Mouse (Mus musculus): ENCODE results near the gene Sergef. TPM values are rescaled to one million over a fixed set of nuclear protein-coding genes. Genes with fewer than 3 reads are reported as not detected.

Sergef gene
- polyA plus RNA-seq (2014; fragmentation: Illumina TruSeq; extraction: RNeasy Lipid Tissue Mini Kit (QIAGEN cat#74804); ENCODE audit: low read depth, low replicate concordance) = 2.1 TPM

DNA sequence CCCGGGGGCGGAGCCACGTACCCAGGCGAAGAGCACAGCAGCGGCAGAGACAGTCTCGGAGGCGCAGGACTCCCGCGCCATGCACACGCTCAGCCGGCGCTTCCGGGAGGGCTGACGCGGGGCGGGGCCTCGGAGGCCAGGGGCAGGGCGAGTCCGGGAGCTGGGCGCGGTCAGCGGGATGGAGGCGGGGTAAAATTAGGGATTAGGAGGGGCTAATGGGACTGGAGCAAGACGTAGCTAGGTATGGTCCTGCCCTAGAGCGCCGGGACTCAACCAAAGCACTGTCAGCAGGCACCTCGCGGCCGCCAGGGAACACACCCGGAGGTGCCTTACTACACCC, at the start of gene Sergef:
Gene Sergef (minus strand): TSS at position 116 of the 340 bp plus-strand sequence.

DNA sequence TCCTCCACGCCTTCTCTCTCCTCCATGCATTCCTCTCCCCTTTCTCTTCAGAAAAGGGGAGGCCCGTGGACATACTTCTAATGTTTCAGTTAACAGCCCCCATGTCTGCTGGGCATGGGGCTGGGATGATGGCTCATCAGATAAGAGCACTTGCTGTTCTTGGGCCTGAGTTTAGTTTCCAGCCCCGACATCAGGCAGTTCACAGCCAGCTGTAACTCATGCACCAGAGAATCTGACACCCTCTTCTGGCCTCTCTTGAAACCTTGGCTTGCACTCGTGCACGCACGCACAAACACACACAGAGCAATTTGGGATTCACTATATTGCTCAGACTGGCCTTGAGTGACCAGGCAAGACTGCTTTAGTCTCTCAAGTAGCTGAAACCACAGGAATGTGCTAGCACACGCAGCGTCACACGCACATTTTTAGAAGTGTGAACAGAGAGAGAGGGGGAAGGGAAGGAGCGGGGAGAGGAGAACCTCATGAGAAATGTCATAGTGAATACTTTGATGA, 32.6 kb upstream of the Sergef start, which contains the start of gene Tph1:
Gene Tph1 (minus strand): TSS at position 378 of the 513 bp plus-strand sequence.

DNA sequence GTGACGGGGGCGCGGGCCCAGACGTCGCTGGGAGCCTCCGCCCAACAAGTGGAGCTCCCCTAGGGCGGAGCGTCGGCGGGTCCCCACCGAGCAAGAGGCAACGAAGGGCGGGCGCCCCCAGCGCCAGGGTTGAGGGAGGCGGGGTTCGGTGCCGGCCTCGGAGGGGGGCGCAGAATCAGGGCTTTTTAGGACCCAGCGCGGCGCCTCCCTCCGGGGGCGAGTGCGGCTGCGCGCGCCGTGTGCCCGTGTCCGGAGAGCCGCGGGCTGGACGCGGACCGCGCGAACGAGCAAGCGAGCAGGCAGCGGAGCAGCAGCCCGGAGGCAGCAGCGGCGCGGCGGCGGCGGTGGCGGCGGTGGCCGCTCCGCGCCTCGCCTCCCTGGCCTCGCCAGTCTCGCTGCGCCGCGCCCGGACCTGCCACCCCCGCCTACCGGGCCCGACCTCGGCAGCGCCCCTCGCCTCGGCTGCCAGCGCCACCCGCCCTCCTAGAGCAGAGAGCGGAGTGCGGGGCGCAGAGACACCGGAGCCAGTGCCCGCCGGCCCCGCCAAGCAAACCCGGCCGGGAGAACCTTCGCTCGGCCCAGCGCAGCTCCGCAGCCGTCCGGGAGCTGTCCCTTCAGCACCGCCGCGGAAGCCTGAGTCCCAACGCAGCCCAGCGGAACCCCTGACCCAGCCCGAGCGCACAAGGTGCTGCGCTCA, 243.2 kb downstream of the Sergef start, which contains the start of gene Kcnc1:
Gene Kcnc1 (plus strand): TSS at position 267 of the 697 bp plus-strand sequence.

Other genes with a start within 250 kb of the Sergef start
- 0.17 TPM for gene Kcnc1, start 243.3 kb downstream of the Sergef start, polyA plus RNA-seq (2014; fragmentation: Illumina TruSeq; extraction: RNeasy Lipid Tissue Mini Kit (QIAGEN cat#74804); ENCODE audit: low read depth, low replicate concordance)
- gene Tph1, start 32.7 kb upstream of the Sergef start, polyA plus RNA-seq (2014; fragmentation: Illumina TruSeq; extraction: RNeasy Lipid Tissue Mini Kit (QIAGEN cat#74804); ENCODE audit: low read depth, low replicate concordance) = not detected
- gene Saal1, start 70.9 kb upstream of the Sergef start, polyA plus RNA-seq (2014; fragmentation: Illumina TruSeq; extraction: RNeasy Lipid Tissue Mini Kit (QIAGEN cat#74804); ENCODE audit: low read depth, low replicate concordance) = 5.3 TPM
- gene Saa3, start 75.9 kb upstream of the Sergef start, polyA plus RNA-seq (2014; fragmentation: Illumina TruSeq; extraction: RNeasy Lipid Tissue Mini Kit (QIAGEN cat#74804); ENCODE audit: low read depth, low replicate concordance) = not detected
- not detected for gene Saa4, start 92.8 kb upstream of the Sergef start, polyA plus RNA-seq (2014; fragmentation: Illumina TruSeq; extraction: RNeasy Lipid Tissue Mini Kit (QIAGEN cat#74804); ENCODE audit: low read depth, low replicate concordance)
- not detected for gene Saa1, start 103.2 kb upstream of the Sergef start, polyA plus RNA-seq (2014; fragmentation: Illumina TruSeq; extraction: RNeasy Lipid Tissue Mini Kit (QIAGEN cat#74804); ENCODE audit: low read depth, low replicate concordance)
- not detected for gene Saa2, start 112.0 kb upstream of the Sergef start, polyA plus RNA-seq (2014; fragmentation: Illumina TruSeq; extraction: RNeasy Lipid Tissue Mini Kit (QIAGEN cat#74804); ENCODE audit: low read depth, low replicate concordance)
- gene Hps5, start 156.3 kb upstream of the Sergef start, polyA plus RNA-seq (2014; fragmentation: Illumina TruSeq; extraction: RNeasy Lipid Tissue Mini Kit (QIAGEN cat#74804); ENCODE audit: low read depth, low replicate concordance) = 26.5 TPM
- gene Gtf2h1, start 156.3 kb upstream of the Sergef start, polyA plus RNA-seq (2014; fragmentation: Illumina TruSeq; extraction: RNeasy Lipid Tissue Mini Kit (QIAGEN cat#74804); ENCODE audit: low read depth, low replicate concordance) = 89.9 TPM
- 91.6 TPM for gene Ldha, start 201.7 kb upstream of the Sergef start, polyA plus RNA-seq (2014; fragmentation: Illumina TruSeq; extraction: RNeasy Lipid Tissue Mini Kit (QIAGEN cat#74804); ENCODE audit: low read depth, low replicate concordance)
- not detected for gene Ldhc, start 221.4 kb upstream of the Sergef start, polyA plus RNA-seq (2014; fragmentation: Illumina TruSeq; extraction: RNeasy Lipid Tissue Mini Kit (QIAGEN cat#74804); ENCODE audit: low read depth, low replicate concordance)

Data from adrenal gland, adult 10 weeks (tissue).